Mouse (Mus musculus): ENCODE measurements at regions not wholly inside any gene's neighbourhood (a gene's known extent, or its start where the extent isn't known, plus 50 kb on each side); places are given as distances from the start of the nearest gene placed in this dataset.

- no peak for DNase-seq (ENCODE audit: extremely low read depth, insufficient read length, low spot score)
Observed at GRCm38 (mm10) chr14:23237376-23237775, 776.9 kb downstream of the Kcnma1 start.

DNA sequence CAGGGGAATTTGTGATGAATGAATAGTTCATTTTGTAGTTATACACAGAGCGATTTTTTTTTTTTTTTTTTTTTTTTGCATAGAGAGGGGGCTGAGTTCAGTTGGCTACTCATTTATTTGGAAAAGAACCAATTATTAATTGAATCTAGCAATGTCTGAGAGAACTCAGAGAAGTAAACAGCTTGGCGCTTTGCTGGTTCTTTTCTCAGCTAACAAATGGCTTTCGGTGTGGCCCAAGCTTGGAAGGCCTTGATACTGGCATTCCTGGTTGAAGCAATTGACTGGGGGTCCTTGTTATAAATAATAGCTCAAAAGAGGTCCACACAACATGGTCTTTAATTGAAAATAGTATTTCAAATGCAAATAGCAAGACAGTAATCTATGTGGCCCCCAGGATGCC, 815.6 kb downstream of the Kcnma1 start:
- no peak for DNase-seq (ENCODE audit: extremely low read depth, insufficient read length, low spot score)

DNA sequence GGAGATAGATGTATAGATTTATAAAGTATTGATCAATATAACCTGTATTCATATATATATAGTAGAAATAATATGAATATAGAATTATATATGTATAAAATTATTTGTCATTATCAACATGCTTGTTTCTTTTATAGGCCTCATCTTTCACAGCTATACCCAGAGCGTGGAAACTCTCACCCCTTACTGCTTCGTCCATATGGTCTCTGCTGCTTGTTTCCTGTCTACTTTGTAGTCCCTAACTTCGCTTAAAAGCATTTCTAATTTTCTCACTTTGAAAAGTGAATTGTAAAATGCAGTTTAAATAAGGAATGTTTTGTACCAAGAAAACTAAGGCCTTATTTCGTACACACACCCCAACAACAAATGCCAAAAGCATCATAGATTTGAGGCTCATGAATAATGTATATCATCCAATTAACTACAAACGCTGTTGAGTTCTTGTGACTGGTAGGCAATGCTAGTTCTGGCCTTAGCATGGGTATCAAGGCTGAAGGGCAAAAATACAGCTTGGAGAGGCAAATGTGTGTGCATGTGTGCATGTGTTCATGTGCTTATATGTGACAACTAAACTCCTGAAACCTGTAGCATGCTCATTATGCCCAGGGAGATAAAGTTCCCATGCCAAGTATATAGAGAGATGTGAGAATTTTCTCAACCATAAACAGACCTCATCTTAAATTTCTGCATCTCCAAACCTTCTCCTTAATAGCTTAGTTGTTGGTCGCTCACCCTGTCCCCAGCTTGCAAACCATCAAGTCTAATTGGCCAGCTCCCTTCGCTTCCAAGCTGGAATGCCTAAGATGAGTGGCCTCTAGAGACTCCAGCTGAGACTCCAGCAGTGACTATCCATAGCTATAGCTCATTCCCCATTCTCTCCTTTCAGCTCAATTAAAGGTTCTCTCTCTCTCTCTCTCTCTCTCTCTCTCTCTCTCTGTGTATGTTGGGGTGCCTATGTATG, 819.4 kb downstream of the Kcnma1 start:
- no peak for DNase-seq (ENCODE audit: extremely low read depth, insufficient read length, low spot score)

DNA sequence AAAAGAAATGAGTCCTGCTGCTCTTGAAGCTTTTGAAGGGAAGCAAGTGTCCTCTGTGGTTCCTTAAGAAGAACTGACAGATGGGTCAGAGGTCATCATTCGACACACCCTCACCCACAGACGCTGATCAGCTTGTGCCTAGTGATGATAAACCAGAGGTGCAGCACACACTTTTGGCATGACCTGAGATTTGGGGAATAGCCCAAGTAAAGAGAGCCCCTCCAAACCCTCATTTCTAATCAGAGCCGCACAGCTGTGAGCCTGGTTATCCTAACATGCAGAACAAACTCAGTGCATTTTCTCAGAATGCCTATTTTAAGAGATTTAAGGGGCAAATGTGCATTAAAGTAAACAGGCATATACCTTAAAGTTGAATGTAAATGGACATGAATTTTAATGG, 821.7 kb downstream of the Kcnma1 start:
- DNase-seq (ENCODE audit: extremely low read depth, insufficient read length, low spot score), result no peak

- DNase-seq (ENCODE audit: extremely low read depth, insufficient read length, low spot score), result no peak
Observed at GRCm38 (mm10) chr14:23185359-23185758, 828.9 kb downstream of the Kcnma1 start.

DNA sequence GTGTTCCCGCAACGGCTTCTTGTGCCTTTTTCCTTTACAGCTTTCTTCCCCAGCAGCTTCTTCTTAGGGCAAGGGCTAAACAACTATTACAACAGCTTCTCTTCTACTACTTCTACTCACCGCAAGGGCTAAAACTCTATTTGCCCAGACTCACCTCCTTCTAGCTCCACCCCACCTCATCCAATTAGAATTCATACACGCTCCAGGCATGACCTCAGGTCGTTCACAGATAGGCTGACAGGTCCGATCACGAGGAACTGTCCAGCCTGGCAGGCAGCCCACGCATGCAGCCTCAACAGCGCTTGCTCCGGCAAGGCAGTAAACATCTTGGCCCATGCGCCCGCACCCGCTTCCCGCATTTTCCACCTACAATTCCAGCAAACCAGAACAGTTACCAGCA, 844.9 kb downstream of the Kcnma1 start:
- DNase-seq (ENCODE audit: extremely low read depth, insufficient read length, low spot score), result no peak

DNA sequence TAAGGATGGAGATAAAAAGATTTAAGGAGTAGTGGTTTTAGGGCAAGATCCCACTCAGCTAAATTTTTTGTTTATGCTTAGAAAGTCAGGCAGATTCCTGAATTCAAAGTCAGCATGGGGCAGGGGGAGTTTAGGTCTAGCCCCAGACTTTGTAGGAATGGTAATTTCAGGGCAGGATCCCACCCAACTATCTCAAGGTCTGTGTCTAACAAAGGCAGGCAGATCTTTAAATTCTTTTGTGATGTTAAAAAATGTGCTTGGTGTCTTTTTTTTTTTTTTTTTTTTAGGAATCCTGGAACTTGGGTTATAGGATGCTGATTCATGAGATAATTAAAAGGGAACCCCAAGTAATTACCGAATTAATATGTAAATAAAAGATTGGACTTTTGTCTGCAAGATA, 853.7 kb downstream of the Kcnma1 start:
- no peak for DNase-seq (ENCODE audit: extremely low read depth, insufficient read length, low spot score)

DNA sequence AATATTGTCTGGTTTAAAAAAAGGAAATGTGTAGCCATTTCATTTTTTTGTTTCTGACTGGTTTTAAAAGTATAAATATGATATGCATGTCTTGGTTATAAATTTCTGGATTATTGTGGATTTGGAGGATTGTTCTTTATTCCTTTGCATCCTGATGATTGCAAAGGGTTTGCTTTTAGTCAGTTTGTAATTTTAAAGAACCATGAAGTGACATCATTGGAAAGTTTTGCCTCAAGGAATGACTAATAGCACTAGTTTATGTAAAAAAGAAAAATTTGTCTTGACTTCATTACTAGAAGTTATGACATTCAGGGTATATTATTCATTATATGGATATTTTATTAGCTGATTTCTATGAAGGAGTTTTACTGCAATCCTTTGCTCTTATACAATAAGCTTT, 863.9 kb downstream of the Kcnma1 start:
- DNase-seq (ENCODE audit: extremely low read depth, insufficient read length, low spot score), result no peak

GRCm38 (mm10) chr14:23146981-23147380, 867.3 kb downstream of the Kcnma1 start:
- no peak for DNase-seq (ENCODE audit: extremely low read depth, insufficient read length, low spot score)

GRCm38 (mm10) chr14:23140385-23140784, 873.9 kb downstream of the Kcnma1 start:
- DNase-seq (ENCODE audit: extremely low read depth, insufficient read length, low spot score), result no peak

DNA sequence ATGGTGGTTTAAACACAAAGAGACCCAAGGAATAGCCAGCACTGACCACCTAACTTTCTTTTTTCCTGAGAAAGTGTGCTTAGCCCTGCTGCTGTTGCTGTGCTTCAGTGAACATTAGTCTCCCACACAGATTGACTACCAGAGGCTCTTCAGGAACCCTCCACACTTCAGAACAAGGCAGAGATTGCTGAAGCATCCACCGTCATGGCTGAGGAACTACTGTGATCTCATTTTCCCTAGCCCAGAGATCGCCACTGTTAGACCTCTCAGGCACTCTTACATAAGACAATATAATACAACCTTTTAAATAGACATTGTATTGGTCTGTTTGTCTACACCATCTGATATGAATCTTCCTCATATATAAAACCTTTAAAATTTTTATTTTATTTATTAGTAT, 879.6 kb downstream of the Kcnma1 start:
- DNase-seq (ENCODE audit: extremely low read depth, insufficient read length, low spot score), result no peak

- DNase-seq (ENCODE audit: extremely low read depth, insufficient read length, low spot score), result no peak
Observed at GRCm38 (mm10) chr14:23131736-23132519, 882.4 kb downstream of the Kcnma1 start.

DNA sequence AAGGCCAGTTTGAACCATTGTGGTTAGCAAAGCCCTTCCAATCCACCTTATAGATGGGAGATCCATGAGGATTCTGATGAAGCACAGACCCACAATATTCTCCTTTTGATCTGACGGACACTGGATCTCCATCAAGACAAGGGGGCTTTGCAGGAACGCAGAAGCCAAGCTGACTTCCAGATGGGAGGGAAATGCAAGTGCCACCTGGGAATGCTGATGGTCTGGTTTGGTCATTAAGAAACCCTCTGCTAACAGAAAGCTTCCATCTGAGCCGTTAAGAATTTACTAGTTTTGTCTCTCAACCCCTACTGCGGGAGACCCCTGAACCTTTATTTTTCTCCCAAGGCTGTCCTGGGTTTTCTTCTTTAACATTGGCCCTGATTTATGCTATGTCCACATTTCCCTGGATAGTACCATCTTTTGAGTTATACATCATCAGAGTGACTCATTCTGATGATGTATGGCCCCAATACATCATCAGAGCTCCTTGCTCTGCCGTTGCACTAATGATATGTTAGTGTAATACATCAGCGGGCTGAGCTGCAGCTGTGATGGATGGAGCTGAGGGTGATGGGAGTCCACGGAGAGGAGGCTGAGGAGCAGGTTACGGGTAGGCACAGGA, 898.3 kb downstream of the Kcnma1 start:
- no peak for DNase-seq (ENCODE audit: extremely low read depth, insufficient read length, low spot score)

DNA sequence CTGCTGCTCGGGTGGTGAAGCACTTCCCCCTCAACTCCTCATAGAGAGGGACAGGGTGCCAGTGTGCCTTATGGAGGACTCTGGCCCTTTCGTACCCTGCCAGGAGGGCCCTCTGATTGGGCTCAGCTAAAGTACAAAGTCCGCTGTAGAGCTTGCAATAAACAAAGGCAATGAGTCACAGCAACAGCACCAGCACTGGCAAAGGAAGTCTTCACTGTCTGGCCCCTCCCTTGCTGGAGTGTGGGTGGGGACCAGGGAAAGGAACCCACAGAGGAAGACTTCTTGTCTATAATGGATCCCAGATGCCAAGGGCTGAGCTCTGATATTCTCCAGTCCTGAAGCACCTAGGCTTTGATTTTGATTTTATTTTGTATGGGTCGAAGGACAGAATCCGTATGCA, 899.4 kb downstream of the Kcnma1 start:
- peak; percentile 3 for DNase-seq (ENCODE audit: extremely low read depth, insufficient read length, low spot score)

DNA sequence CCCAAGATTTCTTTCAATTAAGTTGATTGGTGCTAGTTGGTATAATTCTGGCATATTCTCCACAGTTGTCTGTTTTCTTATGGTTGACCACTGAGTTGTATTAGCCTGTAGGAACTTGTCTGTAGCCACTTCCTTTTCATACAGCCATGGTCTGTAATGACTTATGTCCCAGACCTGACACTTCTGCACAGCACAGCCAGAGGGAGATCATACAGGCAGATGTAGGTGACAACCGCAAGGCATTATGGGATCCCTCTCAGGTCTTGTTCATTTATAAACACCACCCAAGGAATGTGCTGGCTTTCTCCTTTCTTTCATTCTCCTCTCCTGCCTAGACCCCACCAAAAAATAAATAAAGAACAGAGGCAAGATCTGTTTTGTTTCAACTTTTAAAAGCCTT, 899.8 kb downstream of the Kcnma1 start:
- DNase-seq (ENCODE audit: extremely low read depth, insufficient read length, low spot score), result no peak

DNA sequence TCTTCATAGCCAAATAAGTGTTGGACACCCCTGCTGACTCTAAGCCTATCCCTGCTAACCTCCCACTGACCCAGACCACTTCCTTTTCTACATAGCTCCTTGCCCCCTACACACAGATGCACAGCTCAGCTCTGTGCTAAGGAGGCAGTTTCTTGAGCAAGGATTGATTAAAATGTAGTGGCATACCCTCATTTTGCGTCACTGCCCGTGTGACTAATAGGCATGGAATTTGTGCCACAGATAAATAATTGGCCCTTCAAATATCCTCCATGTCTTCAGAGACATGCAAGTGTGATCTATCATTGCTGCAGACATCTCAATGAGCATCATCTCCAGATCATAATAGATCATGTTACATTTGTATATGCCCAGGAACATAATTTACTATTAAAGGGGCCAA, 901.9 kb downstream of the Kcnma1 start:
- DNase-seq (ENCODE audit: extremely low read depth, insufficient read length, low spot score), result no peak

- no peak for DNase-seq (ENCODE audit: extremely low read depth, insufficient read length, low spot score)
Observed at GRCm38 (mm10) chr14:23108590-23108989, 905.7 kb downstream of the Kcnma1 start.

- DNase-seq (ENCODE audit: extremely low read depth, insufficient read length, low spot score), result no peak
Observed at GRCm38 (mm10) chr14:23107466-23107865, 906.8 kb downstream of the Kcnma1 start.
